Mouse (Mus musculus): ENCODE measurements around the gene Nrxn3.

Gene Nrxn3

DNA sequence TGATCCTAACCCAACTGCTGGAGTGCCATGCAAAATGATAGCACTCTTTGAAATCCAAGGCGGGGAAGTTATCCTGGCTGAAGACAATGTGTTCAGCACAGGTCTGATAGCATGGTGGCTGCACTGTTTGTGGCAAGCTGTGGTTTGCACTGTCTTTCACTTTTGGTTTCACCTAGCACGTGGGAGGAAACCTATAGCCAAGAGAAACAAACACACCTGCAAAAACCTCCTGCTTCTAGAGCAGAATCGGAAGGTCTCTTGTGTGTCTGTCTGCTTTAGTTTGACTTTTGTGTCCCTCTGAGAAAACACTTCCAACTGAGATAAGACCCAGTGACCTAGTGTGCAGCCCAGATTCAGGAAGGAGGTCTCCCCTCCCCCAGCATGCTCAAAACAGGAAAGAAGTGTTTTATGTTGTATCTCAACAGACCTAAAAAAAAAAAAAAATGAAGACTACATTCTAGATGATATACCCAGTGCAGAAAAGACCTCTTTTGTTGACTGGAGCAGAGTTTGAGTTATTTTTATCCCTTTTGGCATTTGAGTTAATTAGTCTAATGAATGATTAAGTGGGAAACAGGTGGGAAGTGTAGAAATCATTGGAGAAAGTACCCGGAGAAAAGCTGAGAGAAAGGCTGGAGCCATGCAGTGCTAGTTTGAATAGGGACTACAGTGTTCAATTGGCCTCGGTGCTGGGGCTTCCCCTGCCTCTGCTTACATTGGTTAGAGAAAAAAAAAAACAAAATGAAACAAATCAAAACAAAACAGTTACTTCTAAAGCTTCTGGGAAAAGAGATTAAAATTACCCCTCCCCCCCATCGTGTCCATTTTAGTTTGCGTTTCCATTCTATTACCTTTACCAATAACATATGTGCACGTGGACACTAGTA, 996.8 kb downstream of the Nrxn3 start:
- DNase-seq: no peak

DNA sequence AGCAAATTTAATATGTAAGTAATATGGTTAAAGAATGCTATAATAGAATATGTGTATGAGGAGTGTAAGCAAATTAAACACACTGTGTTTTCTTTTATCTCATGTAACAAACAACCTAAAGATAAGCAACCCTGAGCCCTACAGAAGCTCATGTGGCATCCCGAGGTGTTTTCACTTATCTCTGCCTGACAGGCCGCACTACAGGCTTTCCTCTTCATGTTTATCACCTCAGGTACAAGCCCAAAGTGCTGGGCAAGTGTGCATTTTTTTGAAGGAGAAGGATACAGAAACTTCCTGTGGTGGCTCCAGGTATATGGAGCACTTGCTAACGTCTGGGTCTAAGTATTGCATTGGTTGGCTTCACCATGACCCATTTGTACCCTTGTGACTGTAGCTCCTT, 998.3 kb downstream of the Nrxn3 start:
- no peak for DNase-seq

DNA sequence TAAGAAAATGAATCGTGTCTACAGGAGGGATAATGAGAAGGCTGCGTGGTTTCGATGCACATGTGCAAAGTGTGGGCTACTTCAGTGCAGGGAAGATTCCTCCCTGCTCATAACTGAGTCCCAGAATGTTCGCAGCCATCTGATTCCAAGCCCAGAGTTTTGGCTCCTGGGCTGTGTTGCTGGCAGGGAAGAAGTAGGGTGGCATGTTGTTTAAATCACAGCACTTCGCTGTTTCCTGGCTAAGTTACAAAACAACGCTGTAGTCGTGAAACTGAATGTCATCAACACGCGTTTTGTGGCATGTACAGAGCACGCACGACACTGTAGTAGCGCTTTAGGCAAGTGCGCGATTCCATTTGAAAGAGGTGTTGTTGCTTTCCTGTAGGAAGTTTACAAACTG, 999.8 kb downstream of the Nrxn3 start:
- peak; percentile 37 to 58 for DNase-seq

DNA sequence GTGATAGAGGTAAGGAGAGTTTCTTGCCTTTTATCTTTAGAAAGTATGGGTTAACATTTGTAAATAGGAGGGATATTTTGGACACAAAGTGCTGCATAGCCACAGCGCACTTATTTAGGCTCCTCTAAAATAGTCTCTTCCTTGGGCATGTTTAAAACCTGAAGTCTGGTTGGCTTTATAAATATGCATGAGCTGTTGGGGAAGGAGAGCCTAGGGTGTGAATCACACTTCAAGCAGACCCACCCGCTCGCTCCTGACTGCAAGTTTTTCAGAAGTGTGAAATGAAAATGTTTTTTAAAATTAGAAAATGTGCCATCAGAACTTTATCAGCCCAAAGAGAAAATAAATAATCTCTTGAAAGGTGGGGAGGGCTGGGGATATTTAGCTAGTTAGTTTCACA, 1001.4 kb downstream of the Nrxn3 start:
- no peak for DNase-seq

DNA sequence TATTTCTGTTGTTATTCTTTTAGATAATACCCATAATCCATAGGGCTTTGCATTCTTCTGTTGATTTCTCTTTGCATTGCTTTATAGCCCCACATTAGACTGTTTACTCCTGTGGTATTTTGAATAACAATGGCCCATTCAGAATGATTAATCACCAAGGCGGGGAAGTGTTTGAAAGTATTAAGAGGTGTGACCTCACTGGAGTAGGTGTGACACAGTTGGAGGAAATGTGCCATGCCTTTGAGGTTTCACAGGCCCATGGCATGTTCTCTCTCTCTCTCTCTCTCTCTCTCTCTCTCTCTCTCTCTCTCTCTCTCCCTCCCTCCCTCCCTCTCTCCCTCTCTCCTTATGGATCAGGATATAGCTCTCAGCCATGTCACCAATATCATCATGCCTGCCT, 1019.6 kb downstream of the Nrxn3 start:
- DNase-seq: no peak

DNA sequence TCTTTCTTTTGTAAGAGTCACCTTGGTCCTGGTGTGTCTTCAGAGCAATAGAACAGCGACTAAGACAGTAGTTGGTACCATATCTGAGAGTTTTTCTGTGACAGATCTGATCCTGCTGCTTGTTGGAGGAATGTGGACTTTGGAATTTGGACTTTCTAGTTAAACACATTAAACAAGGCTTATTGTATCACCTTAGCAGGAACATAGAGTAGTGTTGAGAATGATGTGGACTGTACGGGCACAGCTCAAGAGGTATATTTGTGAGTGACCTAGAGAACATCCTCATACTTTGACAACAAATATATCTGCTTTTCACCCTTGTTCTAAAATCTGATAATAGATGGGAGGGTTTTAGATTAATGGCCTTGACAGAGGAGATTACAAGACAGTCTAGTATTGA, 1020.1 kb downstream of the Nrxn3 start:
- no peak for DNase-seq

DNA sequence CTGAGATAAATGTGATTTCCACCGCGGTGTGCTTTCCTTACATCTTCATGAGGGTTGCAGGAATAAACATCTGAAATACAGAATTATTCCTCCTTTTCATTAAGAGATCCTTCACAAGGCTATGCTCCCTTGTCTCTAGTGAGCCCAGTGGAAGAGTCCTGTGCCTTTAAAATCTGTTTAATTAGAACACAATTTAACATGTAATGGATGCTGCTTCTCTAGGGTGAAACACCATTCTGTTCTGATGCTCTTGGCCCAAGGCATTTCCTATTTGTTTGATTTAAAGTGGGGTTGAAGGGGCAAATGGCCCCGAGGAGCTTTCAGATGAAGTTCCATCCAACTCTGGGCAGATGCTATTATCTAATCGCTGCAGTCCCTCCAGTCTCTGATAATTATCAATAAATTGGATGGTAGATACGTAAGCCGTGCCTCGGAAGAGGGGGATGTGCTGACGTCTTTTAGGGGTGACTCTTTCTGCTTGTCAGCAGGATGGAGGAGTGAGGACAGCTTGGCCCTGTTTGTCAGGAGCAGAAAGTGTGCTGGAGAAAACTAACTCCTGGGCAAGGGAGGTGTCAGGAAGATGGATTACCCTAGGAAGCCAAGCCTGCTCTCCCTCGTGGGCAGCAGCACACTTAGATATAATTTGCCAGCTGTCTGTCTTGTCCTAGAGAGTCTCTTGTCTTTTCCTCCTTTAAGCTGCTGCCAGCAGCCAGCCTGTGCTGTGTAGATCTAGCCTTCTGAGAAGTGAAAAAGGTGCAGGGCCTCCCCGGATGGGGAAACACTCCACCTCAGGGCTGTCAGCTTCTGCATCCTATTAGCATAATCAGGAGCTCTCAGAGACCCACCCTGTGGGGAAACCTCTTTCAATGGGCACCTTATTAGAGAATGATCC, 1041.8 kb downstream of the Nrxn3 start:
- DNase-seq: peak in 1 of 2 experiments; percentile 2

DNA sequence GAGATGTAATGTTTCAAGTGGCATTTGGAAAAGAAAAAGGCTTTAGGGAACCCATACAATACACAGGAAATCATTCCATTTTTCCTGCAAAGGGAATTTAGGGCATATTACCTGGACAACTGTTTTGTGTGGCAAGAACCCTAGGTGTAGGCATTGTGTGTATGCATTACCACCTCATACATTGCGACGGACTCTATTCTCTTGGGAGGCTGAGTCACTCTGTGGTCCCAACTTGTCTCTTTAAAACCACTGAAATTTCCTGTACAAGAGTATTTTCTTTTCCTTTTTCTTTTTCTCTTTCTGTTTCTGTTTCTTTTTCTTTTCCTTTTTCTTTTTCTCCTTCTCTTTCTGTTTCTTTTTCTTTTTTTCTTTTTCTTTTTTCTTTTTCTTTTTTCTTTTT, 1042.5 kb downstream of the Nrxn3 start:
- DNase-seq: no peak

DNA sequence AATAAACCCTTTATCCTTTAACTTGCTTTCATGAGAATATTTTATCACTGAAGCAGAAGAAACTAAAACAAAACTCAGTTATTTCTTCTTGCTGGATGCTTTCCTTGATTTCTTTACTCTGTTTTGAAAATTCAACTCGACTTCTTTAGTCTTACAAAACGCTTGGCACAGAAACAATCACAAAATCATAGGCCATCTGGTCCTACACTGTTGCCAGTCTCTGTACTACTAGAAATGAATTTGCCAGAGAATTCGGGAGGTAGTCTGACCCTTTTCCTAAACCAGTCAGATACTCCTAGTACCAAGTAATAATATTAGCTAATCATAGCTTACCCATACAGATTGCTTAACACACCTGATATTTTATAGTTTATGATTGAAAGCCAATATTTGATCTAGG, 1066.1 kb downstream of the Nrxn3 start:
- peak; percentile 82 to 86 for DNase-seq

DNA sequence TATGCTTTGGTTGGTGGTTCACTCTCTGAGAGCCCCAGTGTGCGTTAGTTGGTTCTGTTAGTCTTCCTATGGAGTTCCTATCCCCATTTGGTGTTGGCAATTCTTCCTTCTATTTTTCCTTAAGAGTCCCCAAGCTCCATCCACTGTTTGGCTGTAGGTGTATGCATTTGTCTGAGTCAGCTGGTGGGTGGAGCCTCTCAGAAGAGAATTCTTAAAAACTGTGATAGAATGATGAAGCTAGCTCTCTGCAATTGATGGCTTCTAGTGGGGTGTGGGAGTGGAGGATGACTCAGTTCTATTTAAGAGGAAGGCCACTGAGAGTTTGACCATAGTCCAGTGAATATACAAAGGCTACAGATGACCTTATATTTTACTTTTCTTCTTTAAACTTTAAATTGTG, 1067.3 kb downstream of the Nrxn3 start:
- DNase-seq: no peak

DNA sequence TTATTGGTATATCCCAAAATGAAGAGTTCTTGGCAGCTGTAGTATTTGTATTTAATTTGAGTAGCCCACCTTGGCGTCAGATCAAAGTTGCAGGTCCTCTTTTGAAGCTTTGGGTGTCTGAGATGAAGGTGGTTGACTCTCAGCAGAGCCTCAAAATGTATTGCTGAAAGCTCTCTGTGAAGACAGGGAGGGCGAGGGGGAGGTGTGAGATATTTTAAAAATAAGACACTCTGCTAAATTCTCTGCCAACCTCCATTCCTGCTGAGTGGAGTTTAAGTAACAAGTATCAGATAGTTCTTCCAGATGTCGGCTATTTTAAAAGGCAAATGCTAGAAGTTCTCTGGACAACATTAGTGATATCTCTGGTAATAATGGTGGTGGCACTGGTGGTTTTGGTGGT, 1069.2 kb downstream of the Nrxn3 start:
- no peak for DNase-seq

DNA sequence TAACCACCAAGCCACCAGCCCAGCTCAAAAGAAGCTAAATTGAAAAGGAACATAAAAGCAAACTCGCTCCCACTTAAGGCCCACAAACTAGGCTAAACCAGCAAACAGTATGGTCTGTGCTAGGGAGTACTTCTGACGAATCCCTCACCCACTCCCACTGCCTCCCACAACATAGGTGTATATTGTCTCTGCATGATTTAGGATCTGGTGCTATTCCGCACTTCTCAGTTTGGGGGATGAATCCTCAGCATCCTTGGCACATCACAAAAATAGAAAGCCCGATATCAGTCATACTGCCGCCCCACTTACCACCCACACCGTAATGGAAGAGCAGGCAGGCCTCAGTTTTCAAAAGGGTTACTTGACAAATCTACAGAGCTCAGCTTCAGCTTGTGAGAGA, 1072.1 kb downstream of the Nrxn3 start:
- no peak for DNase-seq

DNA sequence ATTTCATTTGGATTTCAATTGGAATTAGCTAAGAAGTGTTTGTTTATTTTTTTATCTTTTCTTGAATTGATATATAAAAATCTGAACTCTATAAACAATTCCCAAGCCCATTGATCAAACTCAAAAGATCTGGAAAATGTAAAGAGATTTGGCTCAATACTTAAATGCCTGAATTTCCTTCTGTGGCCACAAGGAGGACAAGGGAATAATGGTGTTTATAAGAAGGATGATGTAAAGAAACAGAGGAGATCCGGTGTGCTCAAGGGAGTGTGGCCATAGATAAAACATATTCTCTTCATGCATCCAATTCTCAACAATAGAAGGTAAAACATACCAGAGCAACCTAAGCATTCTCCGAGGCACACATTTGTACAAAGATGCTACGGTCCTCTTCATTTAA, 1085.5 kb downstream of the Nrxn3 start:
- DNase-seq: peak in 1 of 2 experiments; percentile 48

DNA sequence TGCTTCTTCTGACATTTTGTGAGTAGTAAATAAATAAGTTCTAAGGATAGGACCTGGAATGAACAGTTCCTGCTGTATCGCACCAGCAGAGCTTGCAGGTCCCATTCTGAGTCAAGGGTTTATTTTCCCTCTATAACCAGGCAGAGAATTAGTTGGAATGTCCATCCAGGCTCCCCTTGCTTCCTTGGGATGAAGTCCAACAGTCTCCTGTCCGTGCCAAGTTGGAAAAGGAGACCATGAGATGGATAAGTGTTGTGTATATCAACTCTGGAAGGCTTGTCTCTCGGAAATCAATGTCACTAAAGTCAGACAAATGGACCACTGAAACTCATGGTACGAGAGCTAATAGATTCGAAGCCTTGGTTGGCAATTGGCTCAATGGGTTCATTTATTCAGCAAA, 1087.5 kb downstream of the Nrxn3 start:
- peak; percentile 60 to 72 for DNase-seq

DNA sequence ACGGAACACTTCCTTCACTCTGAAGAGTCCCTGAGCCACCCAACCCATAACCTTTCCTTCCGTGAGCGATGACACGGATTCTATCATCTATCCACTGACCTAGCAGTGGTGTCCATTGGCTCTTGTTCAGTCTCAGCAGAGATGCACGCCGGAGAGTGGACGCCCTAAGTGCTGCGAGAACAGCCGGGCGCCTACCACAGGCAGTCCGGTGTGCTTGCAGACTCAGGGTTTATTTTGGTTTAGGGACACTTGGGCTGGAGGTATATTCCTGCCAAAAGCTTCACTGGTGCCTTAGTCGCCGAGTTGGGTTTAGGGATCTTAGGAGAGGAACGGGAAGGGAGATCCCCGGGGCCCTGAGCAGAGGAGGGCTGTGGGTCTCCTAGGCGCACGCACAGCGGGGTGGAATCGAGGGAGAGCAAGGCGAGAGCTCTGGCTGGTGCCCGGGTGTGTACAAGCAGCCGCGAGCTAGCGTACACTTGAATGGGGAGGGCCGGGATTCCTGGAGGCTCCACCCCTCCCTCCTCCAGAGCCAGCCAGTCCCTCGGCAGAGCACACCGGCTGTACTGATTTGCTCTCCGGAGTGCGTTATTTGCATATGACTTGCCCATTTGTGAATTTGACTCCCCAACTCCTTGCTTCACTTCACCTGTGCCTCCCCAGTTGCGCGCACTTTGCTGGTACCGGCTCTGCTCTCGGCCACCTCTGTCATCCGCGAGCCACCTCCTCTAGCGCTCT, 1089.3 kb downstream of the Nrxn3 start:
- peak; percentile 86 to 91 for DNase-seq

DNA sequence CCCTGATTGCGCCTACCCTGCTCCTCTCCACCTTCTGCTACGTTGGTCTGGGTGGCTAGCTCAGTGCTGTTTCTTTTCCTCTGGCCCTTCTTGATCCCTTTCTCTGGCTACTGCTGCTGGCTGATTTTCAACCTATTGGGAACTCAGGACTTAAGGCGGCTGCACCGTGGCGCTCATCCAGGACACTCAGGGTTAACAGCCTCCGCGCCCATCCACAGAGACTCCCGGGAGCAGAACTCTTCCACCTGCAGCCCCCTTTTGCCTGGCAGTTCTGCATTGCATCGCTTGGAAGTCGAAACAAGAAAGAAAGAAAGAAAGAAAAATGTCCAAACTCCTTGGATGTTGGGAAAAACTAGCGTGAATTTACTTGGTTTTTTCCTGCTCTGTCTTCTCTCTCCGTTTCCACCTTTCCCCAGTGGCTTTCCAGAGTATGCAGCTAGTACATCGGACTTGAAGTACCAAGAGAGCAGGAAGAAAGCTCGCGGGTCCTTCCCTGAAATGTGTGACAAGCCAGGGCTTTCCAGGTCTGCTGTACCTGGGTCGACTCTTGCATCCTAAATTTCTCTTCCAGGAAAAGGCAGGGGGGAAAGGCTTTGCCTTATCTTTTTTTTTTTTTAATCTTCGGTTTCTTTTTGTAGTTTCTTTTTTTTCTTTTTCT, 1090.0 kb downstream of the Nrxn3 start:
- peak; percentile 85 for DNase-seq

DNA sequence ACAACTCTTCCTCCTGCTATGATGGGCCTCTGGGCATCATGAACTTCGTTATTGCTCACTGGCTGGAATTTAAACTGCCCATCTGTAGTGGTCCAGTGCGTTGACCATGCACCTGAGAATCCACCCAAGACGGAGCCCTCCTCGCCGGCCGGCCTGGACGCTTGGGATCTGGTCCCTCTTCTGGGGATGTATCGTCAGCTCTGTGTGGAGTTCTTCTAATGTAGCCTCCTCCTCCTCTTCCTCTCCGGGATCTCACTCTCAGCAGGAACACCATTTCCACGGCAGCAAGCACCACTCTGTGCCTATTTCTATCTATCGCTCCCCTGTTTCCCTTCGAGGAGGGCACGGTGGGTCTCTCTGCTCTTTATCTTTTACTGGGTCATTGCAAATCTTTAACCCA, 1090.6 kb downstream of the Nrxn3 start:
- DNase-seq: peak; percentile 56 to 67

DNA sequence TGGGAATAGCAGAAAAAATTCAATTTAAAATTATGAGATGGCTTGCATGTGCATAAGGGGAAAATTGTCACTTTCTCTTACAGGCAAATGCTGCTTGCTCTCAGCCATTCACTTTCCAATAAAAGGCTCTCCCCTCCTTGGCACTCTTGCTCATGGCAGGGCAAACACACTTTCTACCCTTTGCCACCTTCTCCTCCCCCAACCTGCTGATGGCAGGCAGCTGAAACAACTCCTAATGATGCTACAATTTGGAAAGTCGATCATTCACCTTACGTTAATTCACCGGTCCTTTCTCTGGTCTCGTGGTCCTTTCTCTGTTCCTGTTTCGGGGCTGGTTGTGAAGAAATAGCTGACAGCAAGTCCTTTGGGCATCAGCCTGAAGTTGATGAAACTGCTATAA, 1091.0 kb downstream of the Nrxn3 start:
- DNase-seq: peak; percentile 29 to 49

DNA sequence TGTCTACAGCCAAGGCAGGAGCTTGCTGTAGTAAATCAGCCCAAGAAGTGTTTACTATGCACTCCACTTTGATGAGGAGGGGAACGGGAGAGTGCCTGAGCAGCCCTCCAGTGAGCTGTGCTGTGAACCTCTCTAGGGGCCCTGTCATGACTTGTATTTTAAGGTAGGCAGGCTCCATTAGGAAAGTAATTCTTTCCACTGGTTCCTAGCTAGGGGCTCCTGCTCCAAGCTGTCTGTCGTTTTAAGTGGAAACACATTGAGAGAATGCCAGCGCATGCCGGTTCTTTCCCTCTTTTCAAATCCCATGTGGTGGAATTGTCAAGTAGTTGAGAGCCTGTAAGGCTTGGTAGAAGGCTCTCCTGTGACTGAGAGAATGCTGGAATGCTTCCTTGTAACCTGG, 1091.9 kb downstream of the Nrxn3 start:
- DNase-seq: peak; percentile 29 to 47

DNA sequence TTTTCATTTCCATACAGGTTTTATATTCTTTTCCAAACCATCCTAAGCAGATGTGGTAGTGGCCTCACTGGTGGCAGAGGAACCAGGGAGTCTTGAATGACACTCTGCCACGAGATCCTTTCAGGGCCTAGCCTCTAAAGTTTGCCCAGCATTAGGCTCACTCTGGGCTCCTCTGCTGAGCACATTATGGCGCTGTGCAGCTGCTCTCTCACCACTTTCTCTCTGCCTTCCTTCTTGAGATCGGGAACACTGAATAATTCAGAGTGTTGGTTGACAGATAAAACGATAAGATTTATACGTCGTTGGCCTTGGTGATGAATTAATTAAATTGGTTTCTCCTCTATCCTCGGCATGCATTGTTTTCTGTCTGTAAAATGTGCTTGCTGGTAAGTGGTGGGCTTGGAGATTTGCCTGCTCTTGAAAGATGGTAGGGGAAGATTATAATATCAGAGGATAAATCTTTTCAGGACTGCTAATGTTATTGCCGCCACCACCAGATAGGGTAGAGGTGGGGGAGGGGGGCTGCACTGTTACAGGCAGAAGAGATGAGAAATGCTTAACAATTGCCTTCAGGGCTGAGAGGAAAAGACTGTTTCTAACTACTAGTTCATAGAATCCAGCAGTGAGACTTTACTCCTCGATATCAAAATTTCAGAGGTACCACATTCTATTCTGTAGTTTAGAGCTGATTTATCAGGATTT, 1094.5 kb downstream of the Nrxn3 start:
- DNase-seq: peak; percentile 25 to 26

DNA sequence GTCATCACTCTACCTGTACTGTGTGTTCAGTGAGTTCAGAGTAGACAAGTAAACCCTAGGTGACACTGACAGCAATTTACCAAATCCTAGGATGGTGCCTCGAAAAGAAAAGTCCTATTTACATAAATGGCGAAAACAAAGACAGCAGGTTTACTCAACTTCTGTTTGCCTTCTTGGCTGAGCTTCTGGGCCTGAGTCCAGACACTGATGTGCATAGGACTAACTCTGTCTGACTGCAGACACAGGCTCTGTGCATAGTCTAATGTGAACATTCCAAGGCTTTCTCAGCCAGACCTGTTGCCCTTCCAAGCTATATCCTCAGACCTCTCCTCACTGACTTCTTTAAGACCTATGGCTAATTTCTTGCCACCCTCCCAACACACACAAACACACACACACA, 1095.5 kb downstream of the Nrxn3 start:
- DNase-seq: peak; percentile 62 to 79

DNA sequence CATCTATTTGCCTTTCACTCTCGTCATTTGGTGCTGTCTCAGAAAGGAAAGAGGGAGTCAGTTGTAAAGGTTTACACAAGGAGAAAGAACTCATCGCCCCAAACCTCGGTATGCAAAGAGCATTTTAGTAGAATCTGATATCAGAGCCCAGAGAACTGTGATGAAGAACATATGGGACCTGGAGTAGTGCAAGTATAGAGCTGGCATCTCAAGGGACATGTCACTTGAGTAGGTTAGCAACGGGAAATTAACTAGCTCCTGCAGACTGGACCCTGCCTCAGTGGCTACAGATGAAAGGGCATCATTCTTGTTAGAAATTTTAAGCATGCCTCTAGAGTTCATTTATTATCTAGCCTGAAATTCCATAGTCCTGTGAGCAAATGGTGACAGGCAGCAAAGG, 1099.5 kb downstream of the Nrxn3 start:
- no peak for DNase-seq

All from cerebellum, postnatal 10 days (tissue).